Mouse (Mus musculus): ENCODE measurements around the gene Dnmt3b. TPM values are rescaled to one million over a fixed set of nuclear protein-coding genes. Genes with fewer than 3 reads are reported as not detected.

The Dnmt3b gene
- polyA plus RNA-seq, 1 experiment from 2014 or later, result 15.0 TPM

DNA sequence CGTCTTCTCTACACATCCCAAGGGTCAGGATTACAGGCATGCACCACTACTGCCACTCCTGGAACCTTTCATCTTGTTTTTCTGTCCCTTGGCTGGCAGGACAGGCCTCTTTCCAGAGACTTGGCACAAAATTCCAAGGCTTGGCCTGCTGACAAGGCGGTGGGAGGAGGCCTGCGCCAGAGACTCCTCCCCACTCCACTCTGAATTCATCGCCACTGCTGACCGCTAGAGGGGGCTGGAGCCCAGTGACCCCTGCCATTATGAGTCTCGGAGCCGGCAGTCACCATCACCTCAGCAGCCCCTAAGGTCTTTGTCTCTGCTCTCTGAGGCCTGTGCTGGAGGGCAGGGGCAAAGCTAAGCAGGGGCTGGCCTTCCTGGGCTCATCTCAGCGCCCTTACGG is 39.7 kb upstream of the Dnmt3b start:
- no peaks in the 10 kb centered on the region for H3K4me1 ChIP-seq (ENCODE audit: control insufficient read depth, insufficient read depth, low read length)
- peak; percentile 63 for ATAC-seq (replicated peaks; ENCODE audit: insufficient number of reproducible peaks, low FRiP score, low TSS enrichment, low read depth)
- H3K4me3 ChIP-seq (ENCODE audit: low read depth, low read length), result no peak overlapping the region
- no peak overlapping the region for H3K27ac ChIP-seq (replicated peaks; ENCODE audit: low read depth, low read length)
- H3K9me3 ChIP-seq (replicated peaks; ENCODE audit: control insufficient read depth, low read length), result no peaks in the 10 kb centered on the region
- no peak overlapping the region for H3K4me2 ChIP-seq (ENCODE audit: low read depth, low read length)
- peak; percentile 89 for DNase-seq (ENCODE audit: low spot score)
- no peak overlapping the region for H3K9ac ChIP-seq (replicated peaks; ENCODE audit: low read length)
- H3K36me3 ChIP-seq (replicated peaks; ENCODE audit: control insufficient read depth, insufficient read depth, low read depth, low read length), result no peaks in the 10 kb centered on the region
- WGBS, result 9% methylated on average over 9 of the region's 9 CpGs
- H3K27me3 ChIP-seq (ENCODE audit: control insufficient read depth, insufficient read depth, low read length), result no peaks in the 10 kb centered on the region

DNA sequence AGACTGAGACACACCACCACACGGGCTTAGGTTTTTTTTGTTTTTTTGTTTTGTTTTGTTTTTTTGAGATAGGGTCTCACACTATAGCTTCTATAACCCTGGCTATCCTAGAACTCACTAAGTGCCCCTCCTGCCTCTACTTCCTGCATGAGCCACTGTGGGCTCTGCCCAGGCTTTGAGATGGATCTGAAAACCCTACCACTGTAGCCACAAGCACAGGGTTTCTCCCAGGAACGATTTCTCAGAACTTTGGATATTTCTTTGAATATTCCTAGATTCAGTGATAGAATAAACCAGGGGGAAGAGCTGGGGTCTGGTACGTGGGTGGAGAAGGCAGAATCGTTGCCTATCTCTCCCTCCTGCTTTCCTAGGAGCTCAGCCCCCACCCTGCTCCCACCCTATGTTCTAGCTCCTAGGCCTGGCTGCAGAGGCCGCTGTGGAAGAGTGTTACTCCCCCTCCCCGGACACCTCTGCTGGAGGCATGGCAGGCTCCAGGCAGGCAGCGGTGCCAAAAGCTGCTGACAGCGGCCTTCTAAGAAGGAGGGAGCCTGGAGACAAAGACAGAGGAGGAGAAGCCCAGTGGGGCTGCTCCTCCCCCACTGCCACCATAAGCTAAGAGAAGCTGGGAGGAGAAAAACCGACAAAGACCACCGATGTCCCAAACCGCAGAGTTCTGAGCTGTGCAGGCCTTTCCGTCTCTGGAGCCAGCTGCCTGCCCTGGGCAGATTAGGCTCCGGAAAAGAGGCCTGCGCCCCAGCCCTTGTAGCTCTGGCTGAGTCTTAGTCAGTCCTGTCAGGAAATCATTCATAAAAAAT is 38.6 kb upstream of the Dnmt3b start:
- Histone ChIP-seq H3K4me1 (ENCODE audit: control insufficient read depth, insufficient read depth, low read length) (no peaks in the 10 kb centered on the region), H3K27ac (replicated peaks; ENCODE audit: low read depth, low read length) (peak overlapping the region; percentile 53), H3K4me2 (ENCODE audit: low read depth, low read length) (no peak overlapping the region), H3K4me3 (ENCODE audit: low read depth, low read length) (no peak overlapping the region), H3K9me3 (replicated peaks; ENCODE audit: control insufficient read depth, low read length) (no peaks in the 10 kb centered on the region), H3K9ac (replicated peaks; ENCODE audit: low read length) (peak overlapping the region; percentile 54), H3K27me3 (ENCODE audit: control insufficient read depth, insufficient read depth, low read length) (no peaks in the 10 kb centered on the region), H3K36me3 (replicated peaks; ENCODE audit: control insufficient read depth, insufficient read depth, low read depth, low read length) (no peaks in the 10 kb centered on the region)
- WGBS, result 22% methylated on average over 13 of the region's 14 CpGs
- ATAC-seq (replicated peaks; ENCODE audit: insufficient number of reproducible peaks, low FRiP score, low TSS enrichment, low read depth), result peak; percentile 37; the same call in 1 of the 2 replicates
- peak; percentile 34 for DNase-seq (ENCODE audit: low spot score)

DNA sequence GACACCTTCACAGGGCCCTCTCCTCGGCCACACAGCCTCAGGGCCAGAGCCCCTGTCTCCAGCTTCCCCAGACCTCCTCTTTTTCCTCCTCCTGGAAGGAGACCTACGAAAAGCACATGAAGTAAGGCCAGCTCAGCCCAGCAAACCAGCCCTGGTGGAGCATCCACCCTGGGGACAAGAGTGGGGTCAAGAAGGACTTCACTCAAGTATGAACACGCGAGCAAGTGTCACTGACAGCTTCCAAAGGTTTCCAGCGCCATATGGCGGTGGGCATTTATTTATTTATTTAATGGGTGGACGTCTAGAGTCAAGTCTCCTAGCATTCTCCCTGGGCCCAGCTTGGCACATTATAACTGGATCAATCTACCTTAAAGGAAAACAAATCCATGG is 38.0 kb upstream of the Dnmt3b start:
- ATAC-seq (replicated peaks; ENCODE audit: insufficient number of reproducible peaks, low FRiP score, low TSS enrichment, low read depth) (no peak), DNase-seq (ENCODE audit: low spot score) (no peak)
- H3K9ac ChIP-seq (replicated peaks; ENCODE audit: low read length), result peak overlapping the region; percentile 54
- no peaks in the 10 kb centered on the region for H3K36me3 ChIP-seq (replicated peaks; ENCODE audit: control insufficient read depth, insufficient read depth, low read depth, low read length)
- H3K9me3 ChIP-seq (replicated peaks; ENCODE audit: control insufficient read depth, low read length), result no peaks in the 10 kb centered on the region
- 56% methylated on average over 7 of the region's 7 CpGs for WGBS
- no peaks in the 10 kb centered on the region for H3K4me1 ChIP-seq (ENCODE audit: control insufficient read depth, insufficient read depth, low read length)
- no peak overlapping the region for H3K4me2 ChIP-seq (ENCODE audit: low read depth, low read length)
- H3K27me3 ChIP-seq (ENCODE audit: control insufficient read depth, insufficient read depth, low read length), result no peaks in the 10 kb centered on the region
- H3K27ac ChIP-seq (replicated peaks; ENCODE audit: low read depth, low read length), result no peak overlapping the region
- H3K4me3 ChIP-seq (ENCODE audit: low read depth, low read length), result no peak overlapping the region

DNA sequence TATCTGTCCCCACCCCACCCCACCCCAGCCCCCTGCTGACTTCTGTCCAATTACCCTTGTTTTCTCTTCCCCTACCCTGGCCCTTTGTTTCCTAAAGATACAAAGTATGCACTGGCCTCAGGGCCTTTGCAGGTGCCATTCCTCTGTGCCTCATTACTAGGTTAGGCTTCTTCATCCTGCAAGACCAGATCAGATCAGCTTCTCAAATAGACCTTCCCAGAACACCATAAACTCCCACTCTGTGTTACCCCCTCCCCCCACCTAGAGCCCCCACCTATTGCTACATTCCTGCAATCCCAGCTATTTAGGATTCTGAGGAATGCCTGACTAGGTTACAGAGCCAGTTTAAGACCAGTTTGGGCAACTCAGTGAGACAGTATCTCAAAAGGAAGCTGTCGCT is 37.5 kb upstream of the Dnmt3b start:
- Histone ChIP-seq H3K9ac (replicated peaks; ENCODE audit: low read length) (no peak overlapping the region), H3K27me3 (ENCODE audit: control insufficient read depth, insufficient read depth, low read length) (no peaks in the 10 kb centered on the region), H3K4me2 (ENCODE audit: low read depth, low read length) (no peak overlapping the region), H3K27ac (replicated peaks; ENCODE audit: low read depth, low read length) (no peak overlapping the region), H3K4me3 (ENCODE audit: low read depth, low read length) (no peak overlapping the region), H3K36me3 (replicated peaks; ENCODE audit: control insufficient read depth, insufficient read depth, low read depth, low read length) (no peaks in the 10 kb centered on the region), H3K4me1 (ENCODE audit: control insufficient read depth, insufficient read depth, low read length) (no peaks in the 10 kb centered on the region), H3K9me3 (replicated peaks; ENCODE audit: control insufficient read depth, low read length) (no peaks in the 10 kb centered on the region)
- DNase-seq (ENCODE audit: low spot score), result no peak
- ATAC-seq (replicated peaks; ENCODE audit: insufficient number of reproducible peaks, low FRiP score, low TSS enrichment, low read depth), result no peak
- WGBS, result 92% methylated on average over 1 of the region's 1 CpGs

DNA sequence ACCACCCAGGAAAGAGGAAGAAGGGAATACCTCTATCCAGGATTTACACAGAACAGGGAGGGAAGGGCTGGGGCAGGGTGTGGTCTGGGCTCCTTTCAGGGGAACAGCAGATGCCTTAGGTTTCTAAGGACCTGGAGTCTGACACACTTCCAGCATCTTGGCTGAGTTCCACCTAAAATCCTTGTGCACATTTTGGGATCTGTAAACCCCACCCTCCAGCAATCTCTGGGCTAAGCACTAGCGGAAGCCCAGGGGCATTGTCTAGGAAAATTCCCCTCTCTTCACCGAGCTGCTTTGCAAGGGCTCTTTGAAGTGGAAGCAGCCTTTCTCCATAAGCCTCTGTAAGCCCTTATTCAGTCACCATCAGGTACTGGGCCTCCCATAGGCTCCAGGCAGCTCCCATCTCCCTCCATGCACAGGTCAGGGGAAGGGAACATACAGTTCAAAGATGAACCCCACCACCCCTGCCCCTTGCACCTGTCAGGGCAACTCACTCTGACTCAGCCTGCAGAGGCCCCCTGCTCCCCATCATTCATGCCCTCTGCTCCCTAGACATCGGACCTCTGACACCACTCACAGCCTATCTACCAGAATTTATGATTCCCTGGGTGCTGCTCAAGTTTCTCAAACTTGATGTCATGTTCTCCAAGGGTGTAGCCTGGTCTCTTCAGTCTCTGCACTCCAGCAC is 36.5 kb upstream of the Dnmt3b start:
- H3K4me2 ChIP-seq (ENCODE audit: low read depth, low read length), result no peak overlapping the region
- peak overlapping the region; percentile 33; the same call in 1 of the 2 replicates for H3K9ac ChIP-seq (replicated peaks; ENCODE audit: low read length)
- no peak overlapping the region for H3K27ac ChIP-seq (replicated peaks; ENCODE audit: low read depth, low read length)
- H3K27me3 ChIP-seq (ENCODE audit: control insufficient read depth, insufficient read depth, low read length), result no peaks in the 10 kb centered on the region
- DNase-seq (ENCODE audit: low spot score), result no peak
- no peaks in the 10 kb centered on the region for H3K36me3 ChIP-seq (replicated peaks; ENCODE audit: control insufficient read depth, insufficient read depth, low read depth, low read length)
- H3K9me3 ChIP-seq (replicated peaks; ENCODE audit: control insufficient read depth, low read length), result no peaks in the 10 kb centered on the region
- no peak for ATAC-seq (replicated peaks; ENCODE audit: insufficient number of reproducible peaks, low FRiP score, low TSS enrichment, low read depth)
- 34% methylated on average over 3 of the region's 3 CpGs for WGBS
- H3K4me1 ChIP-seq (ENCODE audit: control insufficient read depth, insufficient read depth, low read length), result no peaks in the 10 kb centered on the region
- no peak overlapping the region for H3K4me3 ChIP-seq (ENCODE audit: low read depth, low read length)

DNA sequence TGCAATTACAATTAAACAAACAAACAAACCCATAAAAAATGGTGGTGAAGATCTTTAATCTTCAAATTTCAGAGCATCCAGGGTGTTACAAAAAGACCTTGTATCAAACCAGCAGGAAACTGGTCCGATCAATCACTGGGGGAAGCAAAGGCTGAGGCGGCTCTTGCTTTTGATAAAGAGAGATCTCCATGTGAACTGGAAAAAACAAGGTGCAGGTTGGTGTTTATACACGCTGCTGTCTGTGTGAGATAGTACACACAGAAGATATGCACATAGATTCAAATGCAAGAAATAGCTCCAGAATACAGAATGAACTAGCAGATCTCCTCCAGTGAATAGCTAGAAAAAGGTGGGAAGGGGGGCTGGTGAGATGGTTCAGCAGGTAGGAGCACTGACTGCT is 32.4 kb upstream of the Dnmt3b start:
- H3K36me3 ChIP-seq (replicated peaks; ENCODE audit: control insufficient read depth, insufficient read depth, low read depth, low read length), result peaks cover under 1% of the 10 kb centered on the region

DNA sequence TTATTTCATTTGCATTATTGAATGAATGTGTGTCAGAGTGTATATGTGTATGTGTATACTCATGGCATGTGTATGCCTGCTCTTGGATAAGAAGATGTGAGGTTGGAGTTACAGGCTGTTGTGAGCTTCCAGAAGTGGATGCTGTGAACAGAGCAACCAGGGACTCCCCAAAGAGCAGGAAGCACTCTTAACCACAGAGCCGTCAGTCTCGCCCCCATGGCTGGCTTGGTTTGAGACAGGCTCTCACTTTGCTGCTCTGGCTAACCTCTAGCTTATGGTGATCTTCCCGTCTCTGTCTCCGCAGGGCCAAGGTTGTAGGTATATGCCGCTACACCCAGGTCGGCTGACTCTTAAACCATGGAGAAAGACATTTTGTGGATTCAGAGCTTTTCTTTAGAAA is 30.8 kb upstream of the Dnmt3b start:
- no peak overlapping the region for H3K4me2 ChIP-seq (ENCODE audit: low read depth, low read length)
- no peaks in the 10 kb centered on the region for H3K9me3 ChIP-seq (replicated peaks; ENCODE audit: control insufficient read depth, low read length)
- DNase-seq (ENCODE audit: low spot score), result no peak
- no peaks in the 10 kb centered on the region for H3K27me3 ChIP-seq (ENCODE audit: control insufficient read depth, insufficient read depth, low read length)
- ATAC-seq (replicated peaks; ENCODE audit: insufficient number of reproducible peaks, low FRiP score, low TSS enrichment, low read depth), result no peak
- H3K27ac ChIP-seq (replicated peaks; ENCODE audit: low read depth, low read length), result no peak overlapping the region
- no peaks in the 10 kb centered on the region for H3K4me1 ChIP-seq (ENCODE audit: control insufficient read depth, insufficient read depth, low read length)
- no peak overlapping the region for H3K4me3 ChIP-seq (ENCODE audit: low read depth, low read length)
- no peak overlapping the region for H3K9ac ChIP-seq (replicated peaks; ENCODE audit: low read length)
- 86% methylated on average over 6 of the region's 6 CpGs for WGBS
- H3K36me3 ChIP-seq (replicated peaks; ENCODE audit: control insufficient read depth, insufficient read depth, low read depth, low read length), result peaks cover 8% of the 10 kb centered on the region

More for the DNA sequence above, 32.4 kb upstream of the Dnmt3b start:
- Histone ChIP-seq H3K27me3 (ENCODE audit: control insufficient read depth, insufficient read depth, low read length) (no peaks in the 10 kb centered on the region), H3K9ac (replicated peaks; ENCODE audit: low read length) (no peak overlapping the region), H3K4me2 (ENCODE audit: low read depth, low read length) (no peak overlapping the region), H3K27ac (replicated peaks; ENCODE audit: low read depth, low read length) (no peak overlapping the region), H3K4me1 (ENCODE audit: control insufficient read depth, insufficient read depth, low read length) (no peaks in the 10 kb centered on the region), H3K9me3 (replicated peaks; ENCODE audit: control insufficient read depth, low read length) (no peaks in the 10 kb centered on the region), H3K4me3 (ENCODE audit: low read depth, low read length) (no peak overlapping the region)
- 95% methylated on average over 3 of the region's 3 CpGs for WGBS
- DNase-seq (ENCODE audit: low spot score) (no peak), ATAC-seq (replicated peaks; ENCODE audit: insufficient number of reproducible peaks, low FRiP score, low TSS enrichment, low read depth) (no peak)

DNA sequence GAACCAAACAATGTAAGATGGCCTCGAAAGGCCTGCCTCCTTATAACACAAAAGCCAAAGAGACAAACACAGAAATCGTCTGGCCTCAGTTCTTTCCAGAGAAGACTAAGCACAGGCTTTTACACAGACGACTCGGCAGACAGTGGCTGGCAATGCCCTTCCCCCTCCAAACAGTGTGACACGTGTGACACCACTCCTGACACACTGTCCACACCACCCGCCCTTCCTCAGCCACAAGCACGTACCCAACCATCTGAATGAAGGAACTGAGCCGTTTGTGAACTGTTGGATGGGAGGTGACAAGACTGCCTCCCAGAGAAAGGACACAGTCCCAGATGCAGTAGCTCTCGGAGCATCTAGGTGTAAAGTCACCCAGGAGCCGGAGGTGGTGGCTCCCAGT is 30.4 kb upstream of the Dnmt3b start:
- Histone ChIP-seq H3K36me3 (replicated peaks; ENCODE audit: control insufficient read depth, insufficient read depth, low read depth, low read length) (peaks cover 8% of the 10 kb centered on the region), H3K4me1 (ENCODE audit: control insufficient read depth, insufficient read depth, low read length) (no peaks in the 10 kb centered on the region), H3K9me3 (replicated peaks; ENCODE audit: control insufficient read depth, low read length) (no peaks in the 10 kb centered on the region), H3K4me3 (ENCODE audit: low read depth, low read length) (no peak overlapping the region), H3K4me2 (ENCODE audit: low read depth, low read length) (no peak overlapping the region), H3K27me3 (ENCODE audit: control insufficient read depth, insufficient read depth, low read length) (no peaks in the 10 kb centered on the region), H3K9ac (replicated peaks; ENCODE audit: low read length) (no peak overlapping the region), H3K27ac (replicated peaks; ENCODE audit: low read depth, low read length) (no peak overlapping the region)
- WGBS, result 87% methylated on average over 10 of the region's 10 CpGs
- DNase-seq (ENCODE audit: low spot score) (no peak), ATAC-seq (replicated peaks; ENCODE audit: insufficient number of reproducible peaks, low FRiP score, low TSS enrichment, low read depth) (no peak)

All from embryonic facial prominence, embryonic 11.5 days (tissue).